Comparison of ENCODE assay signal across 19 mouse cellular contexts in the genomic region with DNA sequence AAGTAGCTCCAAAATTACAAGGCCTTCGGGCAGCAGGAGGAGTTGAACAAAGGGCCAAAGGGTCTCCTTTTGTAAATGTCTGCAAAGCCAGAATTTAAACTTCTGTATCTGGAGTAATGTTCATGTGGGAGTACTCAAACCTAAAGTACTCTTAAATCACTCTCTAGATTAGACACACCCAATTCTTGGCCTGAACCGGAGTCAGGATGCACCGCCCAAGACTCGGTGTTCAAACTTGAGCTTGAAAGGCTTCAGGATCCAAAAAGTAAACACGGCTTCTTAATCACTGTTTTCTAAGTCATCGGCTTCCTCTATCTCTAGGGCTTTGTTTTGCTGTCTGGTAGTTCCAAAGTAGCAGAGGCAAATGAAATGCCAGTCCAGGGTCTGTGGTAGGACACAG.
DNase-seq lines count a peak whose midpoint lies in the region; TF ChIP-seq lines count a peak whose summit lies in the region.
"Had no signal": no experiment of that assay in that cellular context is flagged by ENCODE, and none has a peak within 500 bp of the region (broad histone marks: within the 10 kb centered on the region; RNA-seq: fewer than 3 reads in every experiment).

No protein-coding gene starts in this region.

- peak; percentile 57 for DNase-seq in heart, adult 8-10 months (ENCODE audit: low spot score)
- DNase-seq in heart, postnatal 36 days, result no peak
- DNase-seq in ZHBTc4 (ENCODE audit: low read depth, low spot score), result peak; percentile 10
- peak; percentile 29 to 63 for DNase-seq in lung, postnatal 4 days
- DNase-seq in embryo, embryonic 11 days, result no peak
- no peak for DNase-seq in cerebellum, postnatal 36 days
- DNase-seq: cerebellum, adult 9-10 months; forebrain, postnatal 0 days; kidney, adult 2 months; kidney, postnatal 25 days; liver, postnatal 0 days; right cerebral cortex, adult 18-20 months; thymus, adult 18-20 months; thymus, postnatal 4 days had no signal

- intact Hi-C loops in heart, postnatal 36 days (cut with DNase I), result no loop called here

- no peak for TF ChIP-seq POLR2A in cortical plate, adult 2 months (IDR thresholded peaks at IDR 0.05; ENCODE audit: extremely low read depth, insufficient read depth, low read length)

- H3K4me3 ChIP-seq in cortical plate, adult 2 months (ENCODE audit: insufficient read depth, low read length), result no peak overlapping the region
- H3K4me3 ChIP-seq: forebrain, embryonic 10.5 days; hindbrain, embryonic 13.5 days; left cerebral cortex, adult 2 months; limb, embryonic 10.5 days had no signal

- TF ChIP-seq CTCF in cortical plate, adult 2 months (IDR thresholded peaks at IDR 0.05; ENCODE audit: extremely low read depth, insufficient read depth, low read length), result no peak

- peak overlapping the region; percentile 84; the same call in 1 of the 2 replicates for H3K27ac ChIP-seq in cortical plate, adult 2 months (ENCODE audit: insufficient read depth, low read length)
- H3K27ac ChIP-seq: forebrain, embryonic 10.5 days; hindbrain, embryonic 13.5 days; left cerebral cortex, adult 2 months; limb, embryonic 10.5 days had no signal

- H3K4me1 ChIP-seq in cortical plate, adult 2 months (ENCODE audit: control insufficient read depth, insufficient read depth, low read length), result no peaks in the 10 kb centered on the region

Comparison
In these comparisons a context has a peak if more than half of its experiments do, and no peak if none do; other contexts are left out.
1. DNase-seq: peak in heart, adult 8-10 months (single experiment), ZHBTc4 (single experiment) and lung, postnatal 4 days (2 of 2); none in heart, postnatal 36 days (0 of 2), embryo, embryonic 11 days (single experiment) and cerebellum, postnatal 36 days (0 of 2).